Mouse (Mus musculus) heart, embryonic 14.5 days (tissue): ENCODE results near the gene Dnaaf3. TPM values are rescaled to one million over a fixed set of nuclear protein-coding genes. Genes with fewer than 3 reads are reported as not detected.
A peak's percentile ranks its signal among the peaks of the same experiment; 100 is the strongest.

Experiments used
- ATAC-seq: fragments of 200-750 bp; cut with Nextera tagmentation; 2 replicates; pipeline ENCODE4 v1.8.0; 2017; ENCODE audit warnings: low read depth, moderate TSS enrichment; ENCODE audit not compliant: insufficient number of reproducible peaks, insufficient read depth, low FRiP score
- H3K27ac ChIP-seq, 2 experiments: fragments of 200-500 bp in 1 of 2; fragments of 300-500 bp in 1 of 2; sonication (generic) in 1 of 2; replicated peaks in 1 of 2; 2 replicates each; pipeline ENCODE4 v1.5.1; 2012 to 2014; ENCODE audit warnings: low read depth in 2 of 2, low read length in 2 of 2, control low read depth in 1 of 2, mild to moderate bottlenecking in 1 of 2, mixed read lengths in 1 of 2; ENCODE audit not compliant: control insufficient read depth in 1 of 2, insufficient read depth in 1 of 2
- H3K27me3 ChIP-seq: fragments of 300-500 bp; sonication (generic); 2 replicates; pipeline ENCODE4 v1.6.1; 2014; ENCODE audit warnings: mild to moderate bottlenecking, low read length, control low read depth; ENCODE audit not compliant: control insufficient read depth, insufficient read depth
- H3K36me3 ChIP-seq: fragments of 300-500 bp; sonication (generic); 2 replicates; pipeline ENCODE4 v1.6.1; 2014; ENCODE audit warnings: mild to moderate bottlenecking, control low read depth, low read length, mixed read lengths; ENCODE audit not compliant: control insufficient read depth, insufficient read depth
- H3K4me1 ChIP-seq, 2 experiments: fragments of 200-500 bp in 1 of 2; fragments of 300-500 bp in 1 of 2; sonication (generic) in 1 of 2; 2 replicates each; pipeline ENCODE4 v1.6.1; 2012 to 2014; ENCODE audit warnings: low read length in 2 of 2, control low read depth in 1 of 2, mixed read lengths in 1 of 2; ENCODE audit not compliant: control insufficient read depth in 2 of 2, insufficient read depth in 2 of 2
- H3K4me2 ChIP-seq: fragments of 300-500 bp; sonication (generic); 2 replicates; pipeline ENCODE4 v1.6.1; 2014; ENCODE audit warnings: mild to moderate bottlenecking, low read length
- H3K4me3 ChIP-seq, 2 experiments: fragments of 200-500 bp in 1 of 2; fragments of 300-500 bp in 1 of 2; sonication (generic) in 1 of 2; 2 replicates each; pipeline ENCODE4 v1.5.1; 2012 to 2014; ENCODE audit warnings: low read length in 2 of 2, mild to moderate bottlenecking in 2 of 2, control low read depth in 1 of 2, low read depth in 1 of 2, moderate library complexity in 1 of 2; ENCODE audit not compliant: control insufficient read depth in 1 of 2, insufficient read depth in 1 of 2
- H3K9ac ChIP-seq: fragments of 300-500 bp; sonication (generic); 2 replicates; pipeline ENCODE4 v1.6.1; 2014; ENCODE audit warnings: mild to moderate bottlenecking, low read length
- H3K9me3 ChIP-seq: fragments of 300-500 bp; sonication (generic); 2 replicates; pipeline ENCODE4 v1.6.1; 2016; ENCODE audit warnings: low read length, control low read depth; ENCODE audit not compliant: control insufficient read depth
- WGBS: fragments of 180-500 bp; shearing (Covaris S2); extraction: QIAGEN DNeasy Blood & Tissue Kit; methylation state at CpG from one replicate; pipeline ENCODE4 v1.1.7; 2014; 5-methylcytosine and 5-hydroxymethylcytosine counted together
- polyA plus RNA-seq: library from polyadenylated mRNA; unstranded; fragments of >200 nt; fragmentation: Nextera tagmentation; extraction: Ambion mirVana; gene quantifications from 2 replicates; pipeline ENCODE4 v1.2.1, GENCODE M21; 2014

Gene Dnaaf3
- polyA plus RNA-seq, 1 experiment from 2014 or later = 0.15 TPM

DNA sequence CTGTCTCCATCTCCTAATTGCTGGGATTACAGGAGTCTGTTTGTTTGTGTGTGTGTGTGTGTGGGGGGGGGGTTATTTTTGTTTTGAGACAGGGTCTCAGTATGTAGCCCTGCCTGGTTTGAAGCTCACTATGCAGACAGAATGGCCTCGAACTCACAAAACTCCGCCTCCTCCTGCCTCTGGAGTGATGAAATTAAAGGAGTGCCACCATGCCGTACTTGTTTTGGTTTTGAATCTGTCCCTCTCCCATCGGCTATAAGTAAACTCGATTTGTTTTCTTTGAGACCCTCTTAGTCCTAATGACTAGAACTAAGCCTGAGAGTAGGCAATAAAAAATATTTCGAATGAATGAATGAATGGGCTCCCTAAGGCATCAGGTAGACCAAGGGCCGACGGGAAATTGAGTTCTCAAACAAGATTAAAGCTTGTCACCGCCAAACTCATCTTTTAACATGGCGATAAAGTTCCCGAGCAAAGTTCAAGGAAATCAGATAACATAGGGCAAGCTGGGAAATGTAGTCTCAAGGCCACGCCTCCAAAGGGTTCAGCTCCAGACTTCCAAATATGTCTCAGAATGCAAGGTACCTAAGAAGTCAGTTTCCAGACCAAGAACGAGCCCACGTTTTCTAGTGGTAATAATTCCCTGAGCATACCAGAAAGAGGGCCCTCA, 29.7 kb downstream of the Dnaaf3 start:
- peak overlapping the region; percentile 84 to 88 for H3K4me3 ChIP-seq
- H3K27me3 ChIP-seq = no peaks in the 10 kb centered on the region
- peak overlapping the region; percentile 90 for H3K4me2 ChIP-seq
- H3K36me3 ChIP-seq = peaks cover 34% of the 10 kb centered on the region
- no peaks in the 10 kb centered on the region for H3K9me3 ChIP-seq
- peak overlapping the region; percentile 96; the same call in 1 of the 2 replicates for H3K9ac ChIP-seq
- no peak for ATAC-seq
- peaks cover 22 to 33% of the 10 kb centered on the region in 2 experiments for H3K4me1 ChIP-seq
- peak overlapping the region; percentile 94 to 98; a peak in 3 of 4 replicates for H3K27ac ChIP-seq
- 8% methylated on average over 14 of the region's 14 CpGs for WGBS

DNA sequence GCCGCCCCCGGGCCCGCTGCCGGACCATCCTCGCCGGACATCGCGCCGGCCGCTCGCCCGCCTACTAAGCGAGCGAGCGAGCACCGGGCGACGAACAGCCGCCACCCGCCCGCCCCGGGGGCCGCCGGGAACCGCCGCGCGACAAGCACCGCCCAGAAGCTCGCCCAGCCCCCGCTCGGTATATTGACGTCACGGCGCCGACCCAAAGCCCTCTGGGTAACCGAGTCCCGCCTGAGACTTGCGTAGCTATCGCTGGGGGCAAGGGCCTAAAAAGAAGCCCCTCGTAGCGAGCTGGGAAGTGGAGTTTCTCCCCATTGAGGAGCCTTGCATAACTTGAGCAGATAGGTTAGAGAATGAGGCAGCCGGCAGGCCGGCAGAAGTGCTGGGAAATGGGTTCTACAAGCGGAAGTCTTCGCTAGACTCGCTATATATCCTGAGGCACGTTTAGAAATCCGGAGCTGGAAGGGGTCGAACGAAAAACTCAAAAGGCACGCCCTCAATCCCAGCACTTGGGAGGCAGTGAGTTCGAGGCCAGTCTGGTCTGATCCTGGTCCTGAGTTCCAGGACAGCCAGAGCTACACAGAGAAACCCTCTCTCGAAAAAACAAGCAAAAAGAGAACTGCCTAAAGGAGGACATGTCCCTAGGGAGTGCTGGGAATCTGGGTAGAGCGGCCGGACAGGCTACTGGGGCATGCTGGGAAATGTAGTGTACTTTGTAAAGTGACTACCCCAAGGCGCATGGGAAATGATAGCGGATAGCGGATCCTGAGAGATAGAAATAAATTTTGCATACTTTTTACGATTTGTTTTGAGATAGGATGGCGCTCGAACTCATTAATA, 30.5 kb downstream of the Dnaaf3 start, which contains the start of gene Ppp1r12c:
Ppp1r12c (minus strand) TSS at position 123 of the 840 bp plus-strand sequence.
- H3K27me3 ChIP-seq = no peaks in the 10 kb centered on the region
- H3K4me2 ChIP-seq = peak within 1 kb of the TSS; percentile 90
- no peaks in the 10 kb centered on the region for H3K9me3 ChIP-seq
- peak within 1 kb of the TSS; percentile 84 to 88 for H3K4me3 ChIP-seq
- H3K36me3 ChIP-seq = peaks cover 39% of the 10 kb centered on the region
- H3K27ac ChIP-seq = peak within 1 kb of the TSS; percentile 94 to 98
- under 1% methylated on average over 61 of the region's 62 CpGs for WGBS
- H3K9ac ChIP-seq = peak within 1 kb of the TSS; percentile 96
- H3K4me1 ChIP-seq = peaks cover 26 to 37% of the 10 kb centered on the region in 2 experiments
- ATAC-seq = peak; percentile 90

GRCm38 (mm10) chr7:4500892-4501471, 31.3 kb downstream of the Dnaaf3 start:
- ATAC-seq = peak; percentile 33
- Histone ChIP-seq H3K9ac (peak overlapping the region; percentile 96), H3K9me3 (no peaks in the 10 kb centered on the region), H3K4me1 (peaks cover 26 to 37% of the 10 kb centered on the region in 2 experiments), H3K4me3 (peak overlapping the region; percentile 84 to 88), H3K36me3 (peaks cover 45% of the 10 kb centered on the region), H3K4me2 (peak overlapping the region; percentile 90), H3K27me3 (no peaks in the 10 kb centered on the region), H3K27ac (peak overlapping the region; percentile 60 to 94)
- under 1% methylated on average over 40 of the region's 52 CpGs for WGBS

DNA sequence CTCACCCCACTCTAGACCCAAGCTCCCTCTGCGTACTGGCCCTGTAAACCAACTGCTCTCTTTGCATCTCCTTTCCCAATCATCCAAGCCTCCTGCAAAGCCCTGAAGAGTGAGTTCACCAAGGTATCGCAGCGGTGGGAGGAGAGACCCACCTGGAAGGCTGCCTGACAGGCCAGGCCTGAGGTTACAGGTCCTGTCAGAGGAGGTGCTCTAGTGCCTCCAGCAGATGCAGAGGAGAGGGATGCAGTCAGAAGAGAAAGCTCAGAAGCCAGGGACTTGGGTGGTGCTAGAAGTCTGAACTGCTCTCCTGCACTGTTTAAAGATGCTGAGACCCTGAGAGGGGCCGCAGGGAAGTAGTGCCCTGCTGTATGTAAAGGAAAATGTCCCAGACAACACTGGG, 33.2 kb downstream of the Dnaaf3 start:
- Histone ChIP-seq H3K27ac (peak overlapping the region; percentile 21 to 64; a peak in 2 of 4 replicates), H3K9ac (peak overlapping the region; percentile 96), H3K9me3 (no peaks in the 10 kb centered on the region), H3K4me2 (peak overlapping the region; percentile 90), H3K36me3 (peaks cover 50% of the 10 kb centered on the region), H3K4me3 (peak overlapping the region in 1 of 2 experiments; percentile 88; a peak in 1 of 4 replicates), H3K27me3 (no peaks in the 10 kb centered on the region), H3K4me1 (peaks cover 26 to 37% of the 10 kb centered on the region in 2 experiments)
- WGBS = 62% methylated on average over 4 of the region's 4 CpGs
- no peak for ATAC-seq

DNA sequence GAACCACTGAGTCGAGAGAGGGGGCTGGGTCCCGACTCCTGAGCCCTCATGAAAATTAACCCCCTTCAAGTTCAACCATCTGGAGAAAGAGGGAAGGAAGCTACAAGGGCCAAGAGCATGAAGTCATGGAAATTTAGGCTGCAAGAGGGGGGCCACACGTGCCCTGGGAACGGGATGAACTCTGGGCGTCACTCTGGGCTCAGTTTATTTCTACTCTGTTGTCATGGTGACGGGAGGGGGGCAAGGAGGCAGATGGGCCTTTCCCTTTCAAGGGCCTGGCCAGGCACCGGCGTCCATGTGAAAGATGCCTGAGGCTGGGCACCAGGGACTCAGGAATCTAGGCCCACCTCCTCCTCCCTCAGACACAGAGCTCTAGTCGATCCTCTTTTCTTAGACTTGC, 34.0 kb downstream of the Dnaaf3 start:
- no peak for ATAC-seq
- H3K4me3 ChIP-seq = peak overlapping the region in 1 of 2 experiments; percentile 4; a peak in 2 of 4 replicates

GRCm38 (mm10) chr7:4497271-4497903, 34.9 kb downstream of the Dnaaf3 start:
- H3K36me3 ChIP-seq = peaks cover 63% of the 10 kb centered on the region
- 85% methylated on average over 9 of the region's 9 CpGs for WGBS
- 0 out of 2 replicates have a peak overlapping the region, but pooled peaks have one; percentile 96 for H3K9ac ChIP-seq
- ATAC-seq = no peak
- H3K27ac ChIP-seq = no peak overlapping the region
- no peaks in the 10 kb centered on the region for H3K27me3 ChIP-seq
- H3K9me3 ChIP-seq = no peaks in the 10 kb centered on the region
- peak overlapping the region; percentile 90; the same call in 1 of the 2 replicates for H3K4me2 ChIP-seq
- peaks cover 30 to 42% of the 10 kb centered on the region in 2 experiments for H3K4me1 ChIP-seq
- H3K4me3 ChIP-seq = no peak overlapping the region

More for the DNA sequence above, 34.0 kb downstream of the Dnaaf3 start:
- Histone ChIP-seq H3K27ac (peak overlapping the region; percentile 21 to 64; a peak in 3 of 4 replicates), H3K4me2 (peak overlapping the region; percentile 90), H3K4me1 (peaks cover 26 to 37% of the 10 kb centered on the region in 2 experiments), H3K9me3 (no peaks in the 10 kb centered on the region), H3K9ac (peak overlapping the region; percentile 96; the same call in 1 of the 2 replicates), H3K36me3 (peaks cover 57% of the 10 kb centered on the region), H3K27me3 (no peaks in the 10 kb centered on the region)
- WGBS = 14% methylated on average over 9 of the region's 9 CpGs

GRCm38 (mm10) chr7:4496468-4496867, 35.8 kb downstream of the Dnaaf3 start:
- Histone ChIP-seq H3K4me2 (no peak overlapping the region), H3K4me1 (peaks cover 34 to 52% of the 10 kb centered on the region in 2 experiments), H3K4me3 (no peak overlapping the region), H3K27me3 (no peaks in the 10 kb centered on the region), H3K9me3 (no peaks in the 10 kb centered on the region), H3K27ac (no peak overlapping the region), H3K36me3 (peaks cover 69% of the 10 kb centered on the region), H3K9ac (no peak overlapping the region)
- WGBS = 94% methylated on average over 3 of the region's 3 CpGs
- no peak for ATAC-seq
